Mouse (Mus musculus) limb, embryonic 10.5 days (tissue): ENCODE measurements around the gene Hist1h2bp. TPM values are rescaled to one million over a fixed set of nuclear protein-coding genes. Genes with fewer than 3 reads are reported as not detected.
"Not testable (repeated sequence)": the region's sequence is repeated elsewhere in the genome, so short reads cannot be mapped to it uniquely, and the experiment has no call there.

Source experiments
- DNase-seq: peaks from one replicate; pipeline ENCODE4 v3.0.0-alpha.2; 2017; ENCODE audit warnings: low spot score
- H3K27ac ChIP-seq: fragments of 300-500 bp; sonication (generic); 2 replicates; pipeline ENCODE4 v1.5.1; 2016; ENCODE audit warnings: mild to moderate bottlenecking
- H3K27me3 ChIP-seq: fragments of 300-500 bp; sonication (generic); 2 replicates; pipeline ENCODE4 v1.6.1; 2016; ENCODE audit warnings: low read depth, mild to moderate bottlenecking; ENCODE audit not compliant: poor library complexity, severe bottlenecking
- H3K36me3 ChIP-seq: fragments of 300-500 bp; sonication (generic); 2 replicates; pipeline ENCODE4 v1.6.1; 2016; ENCODE audit warnings: mild to moderate bottlenecking, moderate library complexity
- H3K4me1 ChIP-seq: fragments of 300-500 bp; sonication (generic); 2 replicates; pipeline ENCODE4 v1.6.1; 2016
- H3K4me3 ChIP-seq: fragments of 300-500 bp; sonication (generic); 2 replicates; pipeline ENCODE4 v1.5.1; 2016; ENCODE audit warnings: mild to moderate bottlenecking, moderate library complexity
- H3K9me3 ChIP-seq: fragments of 300-500 bp; sonication (generic); replicated peaks from 2 replicates; pipeline ENCODE4 v1.6.1; 2016; ENCODE audit warnings: mild to moderate bottlenecking
- WGBS: fragments of 180-500 bp; shearing (Covaris S2); methylation state at CpG from one replicate; pipeline ENCODE4 v1.1.7; 2016; 5-methylcytosine and 5-hydroxymethylcytosine counted together
- microRNA-seq: library from miRNA; unstranded; fragments of <30 nt; microRNA quantifications from one replicate; pipeline ENCODE4, GENCODE M21; 2017
- polyA plus RNA-seq: library from polyadenylated mRNA; unstranded; fragments of >200 nt; fragmentation: Nextera tagmentation; extraction: Ambion mirVana; gene quantifications from 2 replicates; pipeline ENCODE4 v1.2.1, GENCODE M21; 2016

Gene Hist1h2bp
- polyA plus RNA-seq, 1 experiment from 2014 or later = 3.4 TPM

GRCm38 (mm10) chr13:21831418-21832394 lies 44.4 kb downstream of the Hist1h2bp start, which contains the start of gene Hist1h4n:
Gene Hist1h4n (minus strand): TSS chr13:21832196.
- not testable (repeated sequence) for H3K9me3 ChIP-seq, H3K27me3 ChIP-seq, DNase-seq, H3K4me1 ChIP-seq, H3K27ac ChIP-seq, H3K36me3 ChIP-seq
- under 1% methylated on average over 26 of the region's 58 CpGs for WGBS
- peak within 1 kb of the TSS; percentile 28 for H3K4me3 ChIP-seq

- not testable (repeated sequence) for H3K27ac ChIP-seq, H3K4me1 ChIP-seq, DNase-seq, H3K27me3 ChIP-seq, H3K4me3 ChIP-seq, H3K9me3 ChIP-seq, H3K36me3 ChIP-seq
- WGBS = no CpG with 5 or more reads among the region's 24 CpGs
Observed at GRCm38 (mm10) chr13:21833461-21833860, 46.2 kb downstream of the Hist1h2bp start, which contains the start of the genes Hist1h2ap and Hist1h2br. Gene Hist1h2ap (minus strand): TSS chr13:21833507. Gene Hist1h2br (plus strand): TSS chr13:21833743.

Small RNA genes within 50 kb of the gene (microRNA-seq; reads per million reads assigned to microRNA genes)
- gene Gm19658 = not detected
- not detected for gene Gm44346
- gene Gm44454 = 0.88 reads per million
- gene Gm44466 = not detected

Other genes with a start within 250 kb of the Hist1h2bp start
- gene Olfr1366, start 244.7 kb upstream of the Hist1h2bp start, polyA plus RNA-seq = 0.06 TPM in 1 of 2 replicates, not detected in the other
- gene Olfr1535, start 227.6 kb upstream of the Hist1h2bp start, polyA plus RNA-seq = not detected in 2 replicates
- not detected in 2 replicates for gene Olfr1364, start 205.7 kb upstream of the Hist1h2bp start, polyA plus RNA-seq
- not detected in 2 replicates for gene Olfr1362, start 173.4 kb upstream of the Hist1h2bp start, polyA plus RNA-seq
- not detected in 2 replicates for gene Olfr11, start 144.9 kb upstream of the Hist1h2bp start, polyA plus RNA-seq
- not detected in 2 replicates for gene Olfr1361, start 124.1 kb upstream of the Hist1h2bp start, polyA plus RNA-seq
- not detected in 2 replicates for gene Olfr1360, start 110.1 kb upstream of the Hist1h2bp start, polyA plus RNA-seq
- not detected in 2 replicates for gene Olfr1359, start 89.3 kb upstream of the Hist1h2bp start, polyA plus RNA-seq
- gene Hist1h2bl, start 71.3 kb upstream of the Hist1h2bp start, polyA plus RNA-seq = 1.7 and 2.0 TPM in 2 replicates
- 19.5 and 28.4 TPM in 2 replicates for gene Hist1h2ai, start 71.0 kb upstream of the Hist1h2bp start, polyA plus RNA-seq
- gene Hist1h3h, start 69.8 kb upstream of the Hist1h2bp start, polyA plus RNA-seq = 8.0 and 10.2 TPM in 2 replicates
- gene Hist1h2bm, start 65.4 kb upstream of the Hist1h2bp start, polyA plus RNA-seq = 6.8 and 7.9 TPM in 2 replicates
- gene Hist1h4j, start 52.4 kb upstream of the Hist1h2bp start, polyA plus RNA-seq = 0.92 and 1.6 TPM in 2 replicates
- gene Hist1h4k, start 37.0 kb upstream of the Hist1h2bp start, polyA plus RNA-seq = 4.9 TPM in 1 of 2 replicates, not detected in the other
- gene Hist1h2ak, start 33.6 kb upstream of the Hist1h2bp start, polyA plus RNA-seq = 14.3 and 19.6 TPM in 2 replicates
- gene Hist1h2bn, start 33.3 kb upstream of the Hist1h2bp start, polyA plus RNA-seq = 1.4 and 3.8 TPM in 2 replicates
- 33.1 and 40.9 TPM in 2 replicates for gene Hist1h1b, start 6.8 kb upstream of the Hist1h2bp start, polyA plus RNA-seq
- 131 and 133 TPM in 2 replicates for gene Hist1h3i, start 4.1 kb upstream of the Hist1h2bp start, polyA plus RNA-seq
- 5.4 and 9.9 TPM in 2 replicates for gene Hist1h2an, start 243 bp upstream of the Hist1h2bp start, polyA plus RNA-seq
- 17.9 and 22.1 TPM in 2 replicates for gene Hist1h2bq, start 22.7 kb downstream of the Hist1h2bp start, polyA plus RNA-seq
- gene Hist1h2ao, start 23.0 kb downstream of the Hist1h2bp start, polyA plus RNA-seq = 2.0 and 2.1 TPM in 2 replicates
- not detected in 2 replicates for gene Hist1h4m, start 24.3 kb downstream of the Hist1h2bp start, polyA plus RNA-seq
- 10.5 and 11.5 TPM in 2 replicates for gene Hist1h4n, start 44.7 kb downstream of the Hist1h2bp start, polyA plus RNA-seq
- gene Hist1h2ap, start 46.0 kb downstream of the Hist1h2bp start, polyA plus RNA-seq = 6,450 and 6,557 TPM in 2 replicates
- gene Hist1h2br, start 46.3 kb downstream of the Hist1h2bp start, polyA plus RNA-seq = 19.4 and 23.0 TPM in 2 replicates
- 22.4 and 27.0 TPM in 2 replicates for gene Zfp184, start 157.6 kb downstream of the Hist1h2bp start, polyA plus RNA-seq
- 0.14 and 0.28 TPM in 2 replicates for gene Pom121l2, start 193.7 kb downstream of the Hist1h2bp start, polyA plus RNA-seq
- 0.20 TPM in 1 of 2 replicates, not detected in the other for gene Prss16, start 222.3 kb downstream of the Hist1h2bp start, polyA plus RNA-seq
- 7.3 and 8.5 TPM in 2 replicates for gene Hist1h2ah, start 248.1 kb downstream of the Hist1h2bp start, polyA plus RNA-seq
- gene Hist1h2bk, start 248.4 kb downstream of the Hist1h2bp start, polyA plus RNA-seq = 10.3 and 11.8 TPM in 2 replicates